Mouse (Mus musculus) thymus, postnatal 10 days (tissue): Measurements from ENCODE around the gene Cirbp.
"Not testable (repeated sequence)": the region's sequence is repeated elsewhere in the genome, so short reads cannot be mapped to it uniquely, and the experiment has no call there.

Source experiments
- DNase-seq, 2 experiments: peaks; one replicate each; pipeline ENCODE4 v3.0.0; 2021; ENCODE audit warnings: low spot score in 2 of 2

Cirbp gene

DNA sequence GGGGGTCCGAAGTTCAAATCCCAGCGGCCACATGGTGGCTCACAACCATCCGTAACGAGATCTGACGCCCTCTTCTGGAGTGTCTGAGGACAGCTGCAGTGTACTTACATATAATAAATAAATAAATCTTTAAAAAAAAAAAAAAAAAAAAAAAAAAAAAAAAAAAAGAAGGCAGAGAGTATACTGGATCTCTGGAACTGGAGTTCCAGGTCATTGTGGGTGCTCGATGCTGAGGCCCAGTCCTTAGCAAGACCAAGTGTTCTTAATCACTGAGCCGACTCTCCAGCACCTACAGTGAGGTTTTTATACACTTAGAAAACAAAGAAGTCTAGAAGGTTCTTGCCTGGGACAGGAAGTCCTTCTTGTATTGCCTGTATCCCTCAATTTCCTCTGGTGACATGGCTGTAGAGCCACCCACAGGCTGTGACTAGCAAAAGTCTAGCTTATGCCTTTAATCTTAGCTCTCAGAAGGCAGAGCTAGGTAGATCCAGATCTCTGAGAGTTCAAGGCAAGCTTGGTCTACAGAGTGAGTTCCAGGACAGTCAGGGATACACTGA lies 45.8 kb downstream of the Cirbp start:
- not testable (repeated sequence) for DNase-seq

DNA sequence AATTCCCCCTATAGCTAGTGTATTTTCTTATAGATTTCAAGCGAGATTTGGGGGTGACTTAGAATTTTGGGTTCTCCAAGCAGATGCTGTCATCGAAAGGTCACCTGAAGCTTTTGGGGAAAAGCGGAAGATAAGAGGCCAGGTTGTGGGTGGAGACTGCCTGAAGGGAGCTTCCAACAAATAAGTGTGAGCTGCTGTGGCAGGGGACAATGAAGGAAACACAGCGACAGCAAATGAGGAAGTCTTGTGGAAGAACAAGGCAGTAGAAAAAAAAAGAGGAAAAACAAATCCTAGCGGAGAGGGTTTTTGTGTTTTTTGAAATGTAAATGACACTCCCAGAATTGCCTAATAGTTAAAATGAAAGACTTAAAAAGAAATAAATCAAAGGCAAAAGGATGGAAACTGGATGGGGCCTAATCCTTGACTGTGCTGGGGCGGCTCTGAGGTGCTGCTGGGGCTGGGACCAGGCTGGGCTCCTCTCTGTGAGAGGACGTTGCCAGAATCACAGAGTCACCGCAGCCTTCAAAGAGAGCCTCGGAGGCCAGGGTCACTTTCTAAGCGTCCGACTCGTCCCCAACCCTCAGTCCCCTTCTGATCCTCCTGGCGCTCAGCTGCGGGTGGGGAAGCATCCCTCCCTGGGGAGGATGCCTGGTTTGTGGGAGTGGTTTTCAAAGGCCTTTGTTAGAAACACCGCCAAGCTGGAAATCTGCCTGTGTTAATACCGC lies 49.4 kb downstream of the Cirbp start:
- DNase-seq = no peak

DNA sequence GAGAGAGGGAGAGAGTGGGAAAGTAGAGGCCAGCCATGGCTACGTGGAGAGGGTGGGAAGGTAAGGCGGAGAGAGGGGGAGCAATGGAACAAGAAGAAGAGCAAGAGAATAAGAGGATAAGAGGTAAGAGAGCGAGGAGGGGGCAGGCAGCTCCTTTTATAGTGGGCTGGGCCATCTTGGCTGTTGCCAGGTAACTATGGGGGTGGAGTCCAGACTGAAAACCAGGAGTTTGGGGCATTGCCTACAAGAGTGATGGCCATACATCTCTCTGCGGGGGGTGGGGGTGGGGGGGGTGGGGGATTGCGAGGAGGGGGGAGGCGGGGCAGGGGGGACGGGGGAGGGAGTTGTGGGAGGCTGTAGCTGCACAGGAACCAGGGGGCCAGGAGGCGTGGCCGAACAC lies 54.9 kb downstream of the Cirbp start:
- DNase-seq = no peak
